Mouse (Mus musculus): ENCODE measurements around the gene Izumo4. TPM values are rescaled to one million over a fixed set of nuclear protein-coding genes. Genes with fewer than 3 reads are reported as not detected.

The Izumo4 gene
- total RNA-seq, 2 experiments from 2014 or later: 2.2 to 9.8 TPM

DNA sequence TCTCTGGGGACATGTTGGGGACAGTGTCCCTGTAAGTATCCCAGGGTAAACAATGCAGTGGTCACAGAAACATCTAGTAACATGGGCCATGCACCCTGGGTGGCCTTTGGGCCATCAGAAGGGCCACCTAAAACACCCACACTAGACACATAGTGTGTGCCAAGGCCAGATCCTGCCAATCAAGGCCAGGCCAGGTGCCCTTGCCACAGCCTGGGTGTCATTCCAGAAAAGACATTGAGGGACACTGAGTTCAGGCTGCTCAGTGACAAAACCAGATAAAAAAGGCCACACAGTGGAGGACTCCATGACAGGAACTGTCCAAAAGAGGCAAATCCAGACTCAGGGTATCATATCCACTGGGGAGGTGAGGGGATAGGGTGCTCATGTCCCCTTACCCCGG is 18.3 kb upstream of the Izumo4 start:
- ATAC-seq (replicated peaks; ENCODE audit: low FRiP score, poor library complexity, severe bottlenecking): no peak

DNA sequence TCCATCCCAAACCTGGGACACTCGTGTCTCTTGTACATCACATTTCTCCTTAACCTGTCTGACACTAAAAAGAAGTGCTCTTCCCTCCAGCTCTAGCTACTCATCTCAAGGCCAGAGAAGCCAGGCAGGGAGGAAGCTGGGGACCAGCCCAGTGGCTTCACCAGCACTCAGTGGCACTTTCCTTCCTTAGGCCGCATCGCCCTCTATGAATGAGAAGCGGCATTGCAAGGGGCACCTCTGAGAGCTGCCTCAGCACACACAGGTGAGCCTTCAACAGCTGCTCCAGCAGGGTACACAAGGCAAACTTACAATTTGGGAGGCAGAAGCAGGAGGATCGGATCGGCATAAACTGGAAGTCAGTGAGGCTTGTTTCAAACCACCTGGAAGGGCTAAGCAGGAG is 17.8 kb upstream of the Izumo4 start:
- peak; percentile 76 for ATAC-seq (replicated peaks; ENCODE audit: low FRiP score, poor library complexity, severe bottlenecking)

DNA sequence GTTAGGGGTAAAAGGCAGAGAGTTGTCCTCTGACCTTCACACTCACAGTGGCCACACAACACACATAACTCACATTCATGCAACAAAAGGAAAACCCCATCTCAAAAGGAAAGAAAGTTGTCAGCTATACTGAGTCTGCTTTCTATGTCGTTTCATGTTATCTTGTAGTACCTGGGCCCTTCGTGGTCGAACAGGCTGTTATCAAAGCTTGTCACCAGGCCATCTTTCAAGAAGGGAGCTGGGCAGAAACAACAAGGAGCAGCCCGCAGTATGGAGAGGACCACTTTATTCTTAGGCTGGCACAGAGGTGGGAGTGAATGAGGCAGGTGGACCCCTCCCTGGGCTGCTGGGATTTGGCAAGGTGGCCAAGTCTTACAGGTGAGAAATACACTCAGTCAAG is 17.0 kb upstream of the Izumo4 start:
- ATAC-seq (replicated peaks; ENCODE audit: low FRiP score, poor library complexity, severe bottlenecking): peak; percentile 74

DNA sequence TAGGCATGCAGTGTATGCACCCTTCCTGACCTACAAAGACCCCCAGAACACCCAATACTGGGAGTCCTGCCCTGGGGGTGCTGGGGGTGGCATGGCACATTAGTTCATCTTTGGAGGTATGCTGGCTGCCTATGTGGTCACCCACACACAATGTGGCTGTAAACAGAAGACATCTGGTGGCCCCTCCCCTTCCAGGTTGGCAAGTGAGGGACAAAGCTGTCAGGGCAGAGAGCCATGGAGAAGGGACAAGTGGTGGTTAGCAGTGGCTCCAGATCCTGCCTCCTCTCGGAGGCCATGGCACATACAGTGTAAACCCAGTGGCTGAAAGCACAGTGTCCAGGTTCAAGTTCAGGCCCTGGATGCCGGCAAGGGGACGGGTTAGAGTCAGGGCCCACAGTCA is 15.4 kb upstream of the Izumo4 start:
- no peak for ATAC-seq (replicated peaks; ENCODE audit: low FRiP score, poor library complexity, severe bottlenecking)

DNA sequence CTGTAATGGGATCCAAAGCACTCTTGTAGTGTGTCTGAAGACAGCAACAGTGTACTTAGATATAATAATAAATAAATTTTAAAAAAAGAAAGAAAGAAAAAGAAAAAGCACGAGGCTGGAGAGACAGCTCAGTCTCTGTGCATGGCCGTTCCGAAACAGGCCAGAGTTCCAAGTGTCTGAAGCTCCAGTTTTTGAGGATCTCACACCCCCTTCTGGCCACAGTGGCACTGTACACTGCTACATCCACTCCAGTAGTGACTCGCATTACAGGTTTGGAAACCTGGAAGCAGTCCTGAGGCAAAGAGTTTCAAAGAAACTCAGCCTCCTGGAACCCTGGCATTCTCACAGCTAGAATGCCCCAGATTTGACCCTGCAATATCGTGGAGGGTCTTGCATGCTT is 14.1 kb upstream of the Izumo4 start:
- peak; percentile 44; the same call in 1 of the 2 replicates for ATAC-seq (replicated peaks; ENCODE audit: low FRiP score, poor library complexity, severe bottlenecking)

DNA sequence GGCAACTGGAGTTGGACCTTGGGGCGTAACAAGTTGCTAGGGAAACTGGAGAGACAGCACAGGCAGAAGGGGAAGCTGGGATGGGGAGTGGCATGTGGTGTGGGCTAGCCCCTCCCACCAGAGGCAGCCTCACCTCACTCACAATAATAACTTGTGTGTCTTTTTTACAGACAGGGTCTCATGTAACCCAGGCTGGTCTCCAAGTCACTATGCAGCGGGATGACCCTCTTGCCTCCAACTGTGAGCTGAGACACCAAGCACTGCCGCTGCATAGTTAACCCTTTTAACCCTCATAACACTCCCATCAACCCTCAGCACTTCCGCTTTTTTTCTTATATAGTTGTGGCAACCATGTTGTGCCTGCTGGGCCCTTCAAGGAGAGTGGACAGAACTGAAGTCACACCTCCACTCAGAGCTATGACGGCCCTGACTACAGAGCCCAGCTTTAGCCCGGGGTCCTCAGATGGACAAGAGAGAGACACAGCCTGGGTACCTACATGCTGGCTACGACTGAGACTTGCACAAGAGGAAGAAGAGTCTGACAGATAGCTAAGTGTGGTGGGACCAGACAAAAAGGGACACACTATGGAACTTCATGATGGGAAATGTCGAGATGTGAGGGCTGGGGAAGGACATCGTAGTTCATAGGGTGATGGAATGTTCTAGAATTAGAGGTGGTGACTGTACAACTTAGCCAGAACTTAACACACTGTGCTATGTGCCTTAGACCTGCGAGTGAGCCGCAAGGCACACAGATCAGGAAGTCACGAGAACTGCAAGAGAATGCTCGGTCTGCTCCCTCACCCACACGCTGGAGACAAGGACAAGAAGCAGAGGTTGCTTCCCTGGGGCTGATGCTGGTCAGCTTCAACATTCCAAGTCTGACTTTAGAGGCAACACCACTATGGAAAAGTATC is 9.5 kb upstream of the Izumo4 start:
- peak; percentile 19; the same call in 1 of the 2 replicates for ATAC-seq (replicated peaks; ENCODE audit: low FRiP score, poor library complexity, severe bottlenecking)

DNA sequence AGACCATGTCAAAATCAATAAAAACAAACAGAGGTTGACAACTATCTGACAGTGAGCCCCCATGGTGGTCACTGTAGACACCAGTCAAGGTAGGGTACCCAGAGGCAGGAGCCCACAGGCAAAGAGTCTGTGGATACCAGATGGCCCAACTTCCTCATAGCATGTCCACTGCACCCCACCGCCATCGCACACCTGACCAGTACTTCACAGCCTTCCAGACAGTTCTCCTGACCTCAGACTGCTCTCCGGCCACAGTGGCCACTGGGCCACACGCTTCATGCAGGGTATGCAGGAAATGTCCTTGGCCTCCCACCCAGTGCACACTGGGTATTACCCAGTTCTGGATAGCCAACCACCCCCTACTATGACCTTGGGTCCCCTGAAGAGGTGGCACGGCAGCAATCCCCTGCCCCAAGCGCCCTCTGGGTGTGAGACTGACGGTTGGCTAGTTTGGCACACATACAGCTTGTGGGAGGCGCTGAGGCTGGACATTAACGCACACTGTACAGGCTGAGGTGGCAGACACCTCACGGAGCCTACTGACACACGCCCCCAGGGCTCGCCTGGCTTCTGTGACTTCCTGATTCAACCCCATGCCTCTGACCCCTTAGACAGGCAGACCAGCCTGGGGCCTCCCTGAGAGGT is 8.5 kb upstream of the Izumo4 start:
- ATAC-seq (replicated peaks; ENCODE audit: low FRiP score, poor library complexity, severe bottlenecking): no peak

DNA sequence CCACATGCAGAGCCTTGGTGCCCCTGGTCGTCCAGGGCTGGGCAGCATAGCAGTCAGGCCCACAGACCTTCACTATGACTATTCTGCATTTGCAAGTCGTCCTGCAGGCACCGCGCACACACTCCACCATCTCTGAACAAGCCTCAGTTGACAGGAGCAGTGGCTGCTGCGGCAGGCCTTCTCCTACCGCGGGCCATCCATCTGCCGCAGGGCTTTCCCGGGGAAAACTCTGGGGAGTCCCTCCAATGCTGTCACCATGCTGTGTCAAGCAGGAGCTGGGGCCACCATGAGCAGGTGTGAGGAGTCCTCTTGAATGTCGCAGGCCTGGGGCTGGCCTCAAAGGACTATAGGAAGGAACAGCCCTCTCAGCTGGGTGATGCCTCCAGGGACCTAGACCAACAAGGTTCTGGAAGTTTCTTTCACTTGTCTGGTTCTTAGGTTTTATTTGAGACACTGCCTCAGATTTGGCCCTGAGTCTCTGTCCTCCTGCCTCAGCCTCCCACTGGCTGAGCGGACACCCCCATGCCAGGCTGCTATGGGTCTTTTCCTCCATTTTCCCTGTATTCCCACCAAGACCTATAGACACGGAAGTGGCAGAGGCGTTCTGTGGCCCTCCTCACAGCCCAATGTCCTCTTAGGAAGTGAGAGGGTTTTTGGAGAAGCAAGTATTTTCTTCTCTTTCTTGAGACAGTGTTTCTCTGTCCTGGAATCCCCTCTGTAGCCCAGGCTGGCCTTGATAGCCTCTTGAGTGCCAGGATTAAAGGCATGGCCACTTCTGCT is 7.6 kb upstream of the Izumo4 start:
- ATAC-seq (replicated peaks; ENCODE audit: low FRiP score, poor library complexity, severe bottlenecking): no peak

DNA sequence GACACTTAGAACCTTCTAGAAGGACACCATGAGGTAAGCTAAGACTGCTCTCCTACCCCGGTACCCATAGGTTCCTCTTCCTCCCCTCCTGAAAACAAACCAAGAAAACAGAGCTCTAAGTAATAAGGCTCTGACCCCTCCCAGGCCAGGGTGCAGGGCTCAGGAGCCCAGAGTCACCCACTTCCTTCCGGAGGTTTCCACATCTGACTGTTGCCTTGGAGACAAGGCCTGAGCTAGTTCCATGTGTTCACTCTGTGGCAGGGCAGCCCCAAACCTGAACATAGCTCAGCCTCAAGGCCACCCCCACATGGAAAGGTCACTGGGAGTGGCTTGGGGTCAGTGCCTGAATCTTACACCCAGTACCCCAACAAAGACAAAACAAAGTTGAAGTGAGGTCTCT is 6.8 kb upstream of the Izumo4 start:
- peak; percentile 6; the same call in 1 of the 2 replicates for ATAC-seq (replicated peaks; ENCODE audit: low FRiP score, poor library complexity, severe bottlenecking)

DNA sequence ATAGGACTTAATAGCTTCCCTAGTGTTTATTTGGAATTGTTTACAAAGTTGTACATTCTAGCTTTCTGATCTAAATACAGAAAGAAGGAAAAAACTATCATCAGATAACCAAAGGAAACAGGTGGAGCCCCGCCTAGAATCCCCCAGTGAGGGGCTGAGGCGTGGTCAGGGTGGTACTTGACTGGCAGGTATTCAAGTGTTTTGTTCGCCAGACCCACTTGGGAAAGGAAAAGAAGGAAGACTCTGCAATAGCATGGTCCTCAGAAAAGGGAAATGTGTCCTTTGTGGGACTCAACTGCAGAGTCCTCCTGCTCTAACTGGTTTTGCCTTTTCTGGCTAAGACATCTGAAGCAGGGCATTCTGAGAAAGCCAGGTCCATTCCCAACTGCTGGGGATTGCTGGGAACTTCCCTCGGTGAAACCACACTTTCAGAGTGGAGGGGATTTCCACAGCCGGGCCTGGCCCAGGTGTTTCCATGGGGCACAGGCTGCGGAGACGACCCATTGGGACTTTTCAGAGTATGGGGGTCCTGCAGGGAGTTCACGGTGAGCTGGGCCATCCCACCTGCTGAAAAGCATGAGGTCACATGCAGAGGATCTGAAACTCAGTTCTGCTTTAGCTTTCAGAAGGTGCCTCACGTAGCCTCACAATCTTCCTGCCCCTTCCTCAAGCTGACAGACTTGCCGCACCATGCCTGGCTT is 6.0 kb upstream of the Izumo4 start:
- no peak for ATAC-seq (replicated peaks; ENCODE audit: low FRiP score, poor library complexity, severe bottlenecking)

DNA sequence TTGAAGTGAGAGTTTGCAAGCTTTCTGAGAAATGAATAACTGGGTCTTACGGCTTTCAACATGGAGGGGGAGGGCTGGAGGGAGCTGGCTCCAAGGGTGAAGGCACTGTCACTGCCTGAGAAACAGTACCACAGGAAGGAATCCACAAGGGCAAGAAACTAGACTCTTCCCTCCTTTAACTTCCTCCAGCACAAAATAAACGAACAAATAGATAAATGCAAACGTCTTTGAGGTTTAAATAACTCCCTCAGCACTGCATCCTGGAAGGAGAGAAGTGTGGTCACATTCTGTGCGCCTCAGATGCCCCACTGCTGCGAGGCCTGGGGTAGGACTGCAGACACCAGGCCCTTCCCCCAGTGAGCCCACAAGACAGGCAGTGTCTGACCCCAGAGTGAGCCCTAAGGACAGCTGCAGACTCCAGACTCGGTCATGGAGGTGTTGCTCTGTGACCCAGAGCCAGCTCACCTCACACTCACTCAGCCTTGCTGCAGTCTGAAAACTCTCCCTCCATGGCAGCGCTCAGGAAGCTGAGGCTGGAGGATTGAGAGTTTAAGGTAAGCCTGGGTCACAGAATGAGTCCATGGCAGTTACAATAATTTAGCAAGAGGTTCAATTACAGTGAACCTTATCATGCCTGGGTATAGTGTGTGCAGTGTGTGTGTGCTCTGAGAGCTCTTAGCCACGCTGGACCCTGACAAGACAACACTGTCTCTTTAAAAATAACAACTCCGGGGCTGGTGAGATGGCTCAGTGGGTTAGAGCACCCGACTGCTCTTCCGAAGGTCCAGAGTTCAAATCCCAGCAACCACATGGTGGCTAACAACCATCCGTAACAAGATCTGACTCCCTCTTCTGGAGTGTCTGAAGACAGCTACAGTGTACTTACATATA is 5.2 kb upstream of the Izumo4 start:
- no peak for ATAC-seq (replicated peaks; ENCODE audit: low FRiP score, poor library complexity, severe bottlenecking)

DNA sequence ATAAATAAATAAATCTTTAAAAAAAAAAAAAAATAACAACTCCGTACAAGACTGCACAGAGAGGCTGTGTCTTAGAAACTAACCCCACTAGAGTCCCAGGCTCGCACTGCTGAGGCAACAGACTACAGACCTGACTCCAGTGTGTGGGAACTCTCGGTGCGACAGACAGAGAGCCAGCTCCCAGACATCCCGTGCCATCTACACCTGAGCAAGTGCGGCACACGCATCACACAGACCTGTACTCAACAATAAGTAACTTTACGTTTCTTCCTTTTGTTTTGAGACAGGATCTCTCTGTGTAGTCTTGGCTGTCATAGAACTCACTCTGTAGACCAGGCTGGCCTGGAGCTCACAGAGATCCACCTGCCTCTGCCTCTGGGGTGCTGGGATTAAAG is 4.6 kb upstream of the Izumo4 start:
- ATAC-seq (replicated peaks; ENCODE audit: low FRiP score, poor library complexity, severe bottlenecking): no peak

DNA sequence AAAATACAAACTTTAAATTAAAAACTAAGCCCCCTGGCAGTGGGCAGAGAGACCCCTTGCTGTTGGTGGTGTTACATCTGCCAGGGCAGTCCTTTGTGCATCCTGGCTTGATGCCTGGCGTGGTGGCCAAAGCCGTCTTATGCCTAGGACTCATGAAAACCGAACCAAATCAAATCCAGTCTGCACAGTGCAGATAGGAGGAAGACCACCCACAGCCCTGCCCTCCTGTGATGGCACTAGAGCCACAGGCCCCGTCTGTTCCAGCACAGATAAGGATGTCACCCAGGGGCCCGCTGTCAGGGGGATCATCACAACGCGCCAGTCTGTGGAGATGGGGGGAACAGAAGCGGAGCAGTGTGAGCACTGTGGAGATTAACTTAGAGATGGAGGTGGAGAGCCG is 4.2 kb upstream of the Izumo4 start:
- peak; percentile 48 for ATAC-seq (replicated peaks; ENCODE audit: low FRiP score, poor library complexity, severe bottlenecking)

DNA sequence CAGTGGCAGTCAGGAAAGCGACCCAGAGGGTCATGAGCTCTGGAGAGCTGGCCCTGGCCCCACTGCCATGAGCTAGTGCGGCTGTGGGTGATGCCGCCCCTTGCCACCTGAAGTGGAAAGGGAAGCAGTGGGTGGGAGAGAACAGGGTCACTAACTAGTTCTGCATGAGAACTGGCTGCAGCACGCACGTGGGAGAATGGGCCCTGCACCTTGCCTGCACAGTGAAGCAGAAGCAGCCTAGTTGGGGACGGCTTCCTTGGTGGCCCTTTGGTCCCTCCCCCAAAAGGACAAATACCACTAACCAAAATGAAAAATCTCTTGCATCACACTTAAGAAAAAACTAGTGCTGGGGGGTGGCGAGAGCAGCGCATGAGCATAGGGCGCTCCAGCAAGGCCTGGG is 3.4 kb upstream of the Izumo4 start:
- no peak for ATAC-seq (replicated peaks; ENCODE audit: low FRiP score, poor library complexity, severe bottlenecking)

DNA sequence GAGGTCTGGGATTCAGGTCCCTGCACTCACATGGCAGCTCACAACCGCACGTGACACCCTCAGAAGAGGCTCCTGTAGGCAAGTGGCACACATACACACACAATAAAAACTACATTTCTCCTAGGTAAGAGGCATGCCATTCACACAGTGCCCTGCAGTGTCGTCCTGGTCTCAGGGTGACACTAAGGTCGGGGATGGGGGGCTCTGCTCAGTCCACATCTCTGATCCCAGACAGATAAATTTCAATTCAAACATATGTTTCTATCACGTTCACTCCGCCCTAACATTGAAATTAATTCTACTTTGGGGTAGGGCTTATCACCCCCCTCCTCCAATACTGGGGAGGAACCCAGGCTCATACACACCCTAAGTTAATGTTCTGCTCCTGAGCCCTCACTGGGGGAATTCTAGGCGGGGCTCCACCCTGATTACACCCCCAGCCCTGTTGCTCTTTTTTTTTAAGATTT is 1.9 kb upstream of the Izumo4 start:
- no peak for ATAC-seq (replicated peaks; ENCODE audit: low FRiP score, poor library complexity, severe bottlenecking)

DNA sequence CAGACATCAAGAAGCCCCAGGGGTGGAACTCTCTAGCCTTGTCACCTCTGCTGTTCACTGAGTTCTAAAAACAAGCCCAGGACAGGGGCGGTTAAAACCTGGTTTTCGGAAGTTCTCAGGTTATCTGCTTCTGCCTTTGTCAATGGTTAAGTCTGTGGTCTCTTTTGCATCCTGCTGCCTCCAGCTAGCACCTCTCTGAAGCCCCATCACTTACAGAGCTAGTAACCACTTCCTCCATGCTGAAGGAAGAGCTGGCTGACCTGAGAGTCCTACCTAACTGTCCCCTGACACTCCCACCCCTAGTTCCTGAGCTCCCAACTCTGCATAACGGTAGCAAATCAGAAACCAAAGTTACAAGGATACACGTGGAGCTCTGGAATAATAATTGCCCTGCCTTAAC is 1.3 kb upstream of the Izumo4 start:
- ATAC-seq (replicated peaks; ENCODE audit: low FRiP score, poor library complexity, severe bottlenecking): no peak

DNA sequence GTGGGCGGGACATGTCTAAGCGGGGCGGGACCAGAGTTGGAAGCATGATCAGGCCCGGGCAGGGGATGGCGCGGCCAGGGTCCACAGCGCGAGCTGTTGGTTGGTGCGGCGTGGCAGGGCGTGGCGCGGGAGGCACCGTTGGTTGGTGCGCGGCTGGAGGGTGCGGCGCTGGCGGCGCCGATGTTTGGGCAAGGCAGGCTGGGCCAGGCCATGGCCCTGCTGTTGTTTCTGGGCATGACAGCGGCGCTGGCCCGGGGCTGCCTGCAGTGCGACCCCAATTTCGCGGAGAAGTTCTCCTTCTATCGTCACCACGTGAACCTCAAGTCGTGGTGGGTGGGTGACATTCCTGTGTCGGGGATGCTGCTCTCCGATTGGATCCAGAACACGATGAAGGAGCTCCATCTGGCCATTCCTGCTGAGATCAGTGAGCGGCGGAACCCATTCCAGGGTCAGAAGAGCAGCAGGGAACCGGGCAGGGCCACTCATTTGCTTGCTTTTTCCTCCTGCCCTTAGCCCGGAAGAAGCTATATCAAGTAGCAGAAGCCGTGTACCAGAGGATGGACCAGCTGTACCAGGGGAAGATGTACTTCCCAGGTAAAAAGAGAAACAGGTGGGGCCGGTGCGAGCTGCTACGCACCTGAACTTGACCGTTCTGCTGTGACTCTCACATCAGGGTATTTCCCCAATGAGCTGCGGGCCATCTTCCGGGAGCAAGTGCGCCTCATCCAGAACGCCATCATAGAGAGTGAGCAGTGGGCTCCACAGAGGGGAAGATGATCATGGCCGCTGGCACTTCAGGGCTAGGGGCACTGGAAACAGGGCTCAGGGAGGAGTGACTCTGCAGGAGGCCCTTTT is 779 bp downstream of the Izumo4 start:
- peak; percentile 66 for ATAC-seq (replicated peaks; ENCODE audit: low FRiP score, poor library complexity, severe bottlenecking)

DNA sequence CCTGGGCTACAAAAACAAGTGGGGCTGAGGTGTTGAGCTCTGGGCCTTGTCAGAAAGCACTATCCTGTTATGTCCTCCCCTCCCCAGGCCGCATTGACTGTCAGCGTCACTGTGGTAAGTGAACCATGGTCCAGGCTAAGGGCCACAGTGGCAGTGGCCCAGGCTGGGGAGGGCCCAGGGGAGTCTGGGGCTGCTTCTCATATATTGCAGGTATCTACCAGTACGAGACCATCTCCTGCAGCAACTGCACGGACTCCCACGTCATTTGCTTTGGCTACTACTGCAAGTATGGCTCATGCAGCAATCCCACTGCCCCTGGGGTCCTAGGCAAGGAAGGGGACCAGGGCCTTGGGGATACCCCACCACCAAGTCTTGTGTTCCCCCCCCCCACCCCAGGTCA is 1.7 kb downstream of the Izumo4 start:
- no peak for ATAC-seq (replicated peaks; ENCODE audit: low FRiP score, poor library complexity, severe bottlenecking)
